Mouse (Mus musculus): ENCODE measurements around the gene Smad3.

The Smad3 gene

DNA sequence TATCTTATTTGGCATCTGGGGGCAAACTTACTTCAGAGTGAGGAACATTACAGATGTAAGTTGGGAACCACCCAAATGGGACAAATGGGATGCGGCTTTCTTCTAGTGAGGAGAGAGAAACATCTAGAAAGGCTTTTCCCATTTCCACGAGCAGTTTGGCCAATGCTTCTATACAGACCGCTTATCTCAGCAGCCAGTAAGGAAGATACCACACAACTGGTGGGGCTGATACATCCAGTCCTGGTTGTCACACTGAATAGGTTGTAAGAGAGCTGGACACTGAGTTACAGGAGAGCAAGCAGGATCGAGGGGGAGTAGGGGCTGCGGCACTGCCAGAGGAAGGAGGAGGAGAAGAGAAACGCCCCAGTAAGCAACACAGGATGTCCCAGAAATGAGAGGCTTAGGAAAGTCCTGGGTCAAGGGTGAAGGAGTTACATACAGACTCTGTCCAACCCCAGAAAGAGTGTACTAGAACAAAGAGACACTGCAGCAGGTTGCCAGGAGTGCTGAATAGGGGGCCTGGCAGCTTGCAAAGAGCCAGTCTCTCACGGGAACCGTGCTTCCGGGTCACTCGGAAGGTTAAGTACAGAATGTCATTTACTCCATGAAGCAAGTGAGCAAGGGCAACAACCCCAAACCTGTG is 61.2 kb downstream of the Smad3 start:
- no peak for DNase-seq

GRCm38 (mm10) chr9:63691960-63692359 is 65.8 kb downstream of the Smad3 start:
- no peak for DNase-seq

- DNase-seq = no peak
Measured at GRCm38 (mm10) chr9:63690511-63690910, 67.3 kb downstream of the Smad3 start.

- DNase-seq = no peak
Measured at GRCm38 (mm10) chr9:63687413-63688015, 70.3 kb downstream of the Smad3 start.

- no peak for DNase-seq
Measured at GRCm38 (mm10) chr9:63685352-63685751, 72.4 kb downstream of the Smad3 start.

GRCm38 (mm10) chr9:63684277-63684676 is 73.5 kb downstream of the Smad3 start:
- DNase-seq = no peak

GRCm38 (mm10) chr9:63682943-63683342 is 74.9 kb downstream of the Smad3 start:
- no peak for DNase-seq

DNA sequence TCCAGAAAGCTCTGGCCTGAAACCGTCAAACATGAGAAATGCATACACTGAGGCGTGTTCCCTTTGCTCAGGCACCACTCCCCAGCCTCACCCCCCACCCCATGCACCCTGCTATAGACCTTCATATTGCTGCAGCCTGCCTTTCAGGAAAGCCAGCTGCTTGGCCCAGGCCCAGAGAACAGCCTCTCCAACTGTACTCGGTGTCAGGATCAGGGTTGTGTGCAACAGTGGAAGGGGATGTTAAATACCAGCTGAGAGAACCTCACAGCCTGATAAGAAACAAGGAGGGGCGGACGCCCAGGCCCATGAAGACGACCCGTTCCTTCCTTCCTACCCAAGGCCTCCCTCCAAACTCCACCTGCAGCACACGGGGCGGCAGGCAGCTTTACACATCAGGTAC is 75.5 kb downstream of the Smad3 start:
- DNase-seq = no peak

DNA sequence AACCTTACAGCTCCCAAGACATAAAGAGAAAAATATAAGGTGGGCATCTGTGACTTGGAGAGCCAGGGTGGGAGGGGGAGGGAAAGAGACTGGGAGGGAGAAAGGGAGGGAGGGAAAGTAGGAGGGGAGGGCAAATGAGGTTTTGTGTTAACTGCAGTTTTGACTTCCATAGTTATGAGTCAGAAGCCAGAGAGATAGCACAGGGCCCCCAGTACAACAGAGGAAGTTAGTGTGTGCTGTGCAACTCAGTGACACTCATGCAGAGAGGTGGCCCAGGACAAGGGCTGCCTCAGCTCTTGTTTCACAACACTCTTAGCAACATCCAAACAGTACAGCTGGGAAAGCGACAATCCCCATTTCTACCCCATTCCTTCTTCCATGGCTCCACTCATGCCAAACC is 79.7 kb downstream of the Smad3 start:
- no peak for DNase-seq

GRCm38 (mm10) chr9:63677621-63678020 is 80.2 kb downstream of the Smad3 start:
- peak; percentile 85 for DNase-seq

GRCm38 (mm10) chr9:63674613-63675012 is 83.2 kb downstream of the Smad3 start:
- no peak for DNase-seq

- DNase-seq = no peak
Measured at GRCm38 (mm10) chr9:63673494-63673805, 84.3 kb downstream of the Smad3 start.

DNA sequence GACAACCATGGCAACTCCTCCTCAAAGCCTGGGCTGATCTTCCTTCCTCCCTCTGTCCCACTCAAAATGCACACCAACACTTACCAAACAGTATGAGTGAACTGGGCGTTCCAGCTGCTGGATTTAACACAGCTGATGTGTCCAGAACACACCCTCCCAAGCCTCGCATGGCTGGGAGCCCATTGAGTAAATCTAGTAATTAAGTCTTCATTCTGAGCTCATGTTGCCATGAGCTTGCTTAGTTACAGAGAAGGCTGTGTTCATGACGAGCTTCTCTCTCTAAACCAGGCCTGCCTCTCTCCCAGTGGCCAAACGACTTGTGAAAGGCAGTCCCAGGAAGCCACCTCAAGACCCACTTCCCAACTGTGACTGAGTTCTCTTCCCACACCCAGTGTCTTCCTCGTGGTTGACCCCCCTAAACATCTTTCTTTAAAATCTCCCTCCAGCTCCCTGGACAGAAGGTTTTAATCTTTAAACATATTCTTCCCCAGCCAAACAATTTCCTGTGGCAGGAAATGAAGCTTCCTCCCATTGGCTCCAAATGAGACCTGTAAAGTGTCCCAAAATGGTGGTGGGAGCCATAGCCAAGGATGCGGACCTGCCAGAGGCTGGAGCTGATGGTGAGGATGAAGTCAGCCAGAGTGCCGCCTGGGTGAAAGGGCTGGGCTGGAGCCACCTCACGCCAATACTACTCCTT is 84.8 kb downstream of the Smad3 start:
- no peak for DNase-seq

GRCm38 (mm10) chr9:63669816-63670215 is 88.0 kb downstream of the Smad3 start:
- DNase-seq = no peak

- no peak for DNase-seq
Measured at GRCm38 (mm10) chr9:63668621-63669020, 89.2 kb downstream of the Smad3 start.

DNA sequence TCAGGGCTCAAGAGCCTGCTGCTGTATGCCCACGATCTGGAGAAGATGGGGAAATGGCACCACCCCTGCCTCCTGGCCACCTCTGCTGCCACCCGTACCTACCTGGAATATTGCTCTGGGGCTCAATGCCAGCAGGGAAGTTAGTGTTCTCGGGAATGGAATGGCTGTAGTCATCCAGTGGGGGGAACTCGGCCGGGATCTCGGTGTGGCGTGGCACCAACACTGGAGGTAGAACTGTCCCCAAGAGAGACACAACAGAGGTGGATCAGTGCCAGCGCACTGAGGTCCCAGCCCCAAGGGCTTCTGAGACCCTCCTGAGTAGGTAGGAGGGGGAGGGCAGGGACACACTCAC is 90.4 kb downstream of the Smad3 start:
- DNase-seq = no peak

- no peak for DNase-seq
Measured at GRCm38 (mm10) chr9:63666612-63667372, 91.0 kb downstream of the Smad3 start.

GRCm38 (mm10) chr9:63664792-63665646 is 92.8 kb downstream of the Smad3 start:
- no peak for DNase-seq

DNA sequence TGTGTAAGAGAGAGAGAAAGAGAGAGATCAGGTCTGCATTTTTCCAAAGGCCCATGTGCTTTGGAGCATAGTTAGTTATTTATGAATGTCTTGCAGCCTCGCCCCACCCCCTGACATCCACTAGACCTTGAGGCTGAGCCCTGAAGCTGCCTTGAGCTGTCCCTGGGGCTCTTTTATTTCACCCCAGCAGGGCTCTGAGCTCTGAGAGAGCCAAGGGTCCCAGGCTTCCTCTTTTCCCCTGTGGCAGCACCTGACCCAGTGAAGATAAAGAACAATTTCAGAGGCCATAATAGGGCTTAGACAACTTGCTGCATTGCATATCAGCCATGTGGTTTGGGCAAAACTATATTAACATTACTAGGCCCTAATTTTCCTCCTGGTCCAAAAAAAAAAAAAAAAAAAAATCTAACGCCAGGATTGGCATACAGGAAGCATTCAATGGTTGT is 93.5 kb downstream of the Smad3 start:
- DNase-seq = no peak

- DNase-seq = no peak
Measured at GRCm38 (mm10) chr9:63663222-63663621, 94.6 kb downstream of the Smad3 start.

DNA sequence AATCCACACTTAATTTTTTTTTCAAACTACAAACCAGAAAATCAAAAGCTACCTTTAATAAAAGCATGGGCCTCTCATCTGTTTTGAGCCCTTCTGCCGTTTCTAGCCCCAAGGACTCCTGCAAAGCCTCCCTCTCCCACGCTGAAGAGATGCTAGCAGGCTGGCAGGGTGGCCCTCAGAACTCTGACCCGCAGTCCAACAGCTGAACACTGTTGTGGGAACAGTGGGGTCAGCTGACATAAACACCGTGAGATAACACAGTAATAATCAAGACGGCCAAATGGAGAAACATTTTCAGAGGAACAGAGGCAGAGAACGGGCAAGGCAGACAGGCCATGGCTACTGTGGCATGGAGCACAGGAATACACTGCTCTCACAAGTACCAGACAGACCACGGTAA is 95.0 kb downstream of the Smad3 start:
- DNase-seq = no peak

DNA sequence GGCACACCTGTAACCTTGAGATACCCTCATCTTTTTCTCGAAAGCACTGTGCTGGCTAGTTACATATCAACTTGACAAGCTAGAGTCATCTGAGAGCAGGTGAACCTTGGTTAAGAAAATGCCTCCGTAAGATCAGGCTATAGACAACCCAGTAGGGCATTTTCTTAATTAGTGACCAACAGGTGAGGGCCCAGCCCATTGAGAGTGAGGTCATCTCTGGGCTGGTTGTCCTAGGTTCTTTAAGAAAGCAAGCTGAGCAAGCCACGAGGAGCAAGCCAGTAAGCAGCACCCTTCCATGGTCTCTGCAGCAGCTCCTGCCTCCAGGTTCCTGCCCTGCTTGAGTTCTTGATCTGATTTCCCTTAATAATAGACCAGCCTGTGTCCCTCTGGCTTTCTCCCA is 97.1 kb downstream of the Smad3 start:
- no peak for DNase-seq

GRCm38 (mm10) chr9:63660061-63660460 is 97.7 kb downstream of the Smad3 start:
- no peak for DNase-seq

All from right cerebral cortex, adult 18-20 months (tissue).